Mouse (Mus musculus): Measurements from ENCODE around the gene Tec. TPM values are rescaled to one million over a fixed set of nuclear protein-coding genes. Genes with fewer than 3 reads are reported as not detected.
A peak's percentile ranks its signal among the peaks of the same experiment; 100 is the strongest.

Tec gene
- polyA plus RNA-seq, 1 experiment from 2014 or later, result 3.3 TPM

DNA sequence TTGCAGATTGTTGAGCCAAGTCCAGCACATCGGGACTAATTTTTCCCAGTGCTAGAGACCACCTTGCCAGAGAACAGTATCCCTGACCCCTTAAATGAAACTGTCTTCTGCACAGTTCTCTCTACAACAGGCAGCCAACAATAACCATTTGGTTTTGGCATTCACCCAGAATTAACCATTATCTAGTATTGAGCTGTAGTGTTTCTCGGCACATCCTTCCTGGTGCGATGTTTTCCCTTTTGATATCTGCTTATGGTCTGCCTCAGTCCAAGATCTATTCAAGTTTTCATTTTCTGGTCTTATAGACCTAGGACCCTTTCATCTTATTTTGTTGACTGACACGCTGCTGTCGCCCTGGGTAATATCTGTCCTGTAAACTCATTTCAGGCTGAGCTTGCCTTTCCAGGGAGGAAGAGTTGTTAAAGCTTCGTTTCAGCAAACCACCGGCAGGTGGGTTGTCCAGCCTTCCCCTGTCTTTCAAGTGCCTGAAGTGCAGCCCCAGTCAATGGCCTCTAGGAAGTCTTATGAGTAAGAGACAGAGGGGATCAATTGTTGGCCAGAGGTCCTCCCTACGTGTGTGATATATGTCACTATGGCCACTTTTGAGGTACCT lies 40.1 kb upstream of the Tec start:
- H3K27me3 ChIP-seq (ENCODE audit: control insufficient read depth, insufficient read depth, low read length), result no peaks in the 10 kb centered on the region
- no peaks in the 10 kb centered on the region for H3K36me3 ChIP-seq (ENCODE audit: control insufficient read depth, insufficient read depth, low read length)
- no peak overlapping the region for H3K4me3 ChIP-seq (ENCODE audit: low read depth, low read length)
- no peak overlapping the region for H3K4me2 ChIP-seq
- H3K27ac ChIP-seq (ENCODE audit: low read depth, low read length), result no peak overlapping the region
- H3K9ac ChIP-seq (ENCODE audit: low read length), result no peak overlapping the region
- ATAC-seq (ENCODE audit: low FRiP score), result no peak
- 82% methylated on average over 8 of the region's 8 CpGs for WGBS
- H3K4me1 ChIP-seq (ENCODE audit: control insufficient read depth, insufficient read depth, low read length), result no peaks in the 10 kb centered on the region
- DNase-seq (ENCODE audit: low spot score, missing footprints), result no peak
- no peaks in the 10 kb centered on the region for H3K9me3 ChIP-seq (ENCODE audit: control insufficient read depth, low read length)

DNA sequence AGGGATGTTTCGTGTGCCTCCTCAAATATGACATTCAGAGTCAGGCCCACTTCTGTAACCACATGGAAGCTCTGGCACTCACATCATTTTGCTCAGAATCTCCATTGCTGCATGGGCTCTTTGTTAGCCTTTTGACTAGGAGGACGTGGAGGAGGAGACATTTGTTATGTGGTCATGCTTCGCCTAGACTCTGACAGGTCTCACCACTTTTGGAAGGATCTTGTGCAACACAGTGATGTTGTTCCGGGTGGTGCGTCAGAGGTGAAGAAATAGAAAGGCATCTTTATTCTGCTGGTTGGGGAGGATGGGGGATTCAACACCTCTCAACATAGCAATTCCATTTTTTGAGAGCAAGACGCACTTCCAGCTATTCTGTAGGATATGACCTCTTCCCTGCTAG lies 39.1 kb upstream of the Tec start:
- Histone ChIP-seq H3K36me3 (ENCODE audit: control insufficient read depth, insufficient read depth, low read length) (no peaks in the 10 kb centered on the region), H3K4me2 (no peak overlapping the region), H3K9me3 (ENCODE audit: control insufficient read depth, low read length) (no peaks in the 10 kb centered on the region), H3K9ac (ENCODE audit: low read length) (no peak overlapping the region), H3K27ac (ENCODE audit: low read depth, low read length) (no peak overlapping the region), H3K27me3 (ENCODE audit: control insufficient read depth, insufficient read depth, low read length) (no peaks in the 10 kb centered on the region), H3K4me1 (ENCODE audit: control insufficient read depth, insufficient read depth, low read length) (0 out of 2 replicates have a peak, but pooled peaks cover 3% of the 10 kb centered on the region), H3K4me3 (ENCODE audit: low read depth, low read length) (no peak overlapping the region)
- WGBS, result 89% methylated on average over 6 of the region's 6 CpGs
- no peak for ATAC-seq (ENCODE audit: low FRiP score)
- no peak for DNase-seq (ENCODE audit: low spot score, missing footprints)

DNA sequence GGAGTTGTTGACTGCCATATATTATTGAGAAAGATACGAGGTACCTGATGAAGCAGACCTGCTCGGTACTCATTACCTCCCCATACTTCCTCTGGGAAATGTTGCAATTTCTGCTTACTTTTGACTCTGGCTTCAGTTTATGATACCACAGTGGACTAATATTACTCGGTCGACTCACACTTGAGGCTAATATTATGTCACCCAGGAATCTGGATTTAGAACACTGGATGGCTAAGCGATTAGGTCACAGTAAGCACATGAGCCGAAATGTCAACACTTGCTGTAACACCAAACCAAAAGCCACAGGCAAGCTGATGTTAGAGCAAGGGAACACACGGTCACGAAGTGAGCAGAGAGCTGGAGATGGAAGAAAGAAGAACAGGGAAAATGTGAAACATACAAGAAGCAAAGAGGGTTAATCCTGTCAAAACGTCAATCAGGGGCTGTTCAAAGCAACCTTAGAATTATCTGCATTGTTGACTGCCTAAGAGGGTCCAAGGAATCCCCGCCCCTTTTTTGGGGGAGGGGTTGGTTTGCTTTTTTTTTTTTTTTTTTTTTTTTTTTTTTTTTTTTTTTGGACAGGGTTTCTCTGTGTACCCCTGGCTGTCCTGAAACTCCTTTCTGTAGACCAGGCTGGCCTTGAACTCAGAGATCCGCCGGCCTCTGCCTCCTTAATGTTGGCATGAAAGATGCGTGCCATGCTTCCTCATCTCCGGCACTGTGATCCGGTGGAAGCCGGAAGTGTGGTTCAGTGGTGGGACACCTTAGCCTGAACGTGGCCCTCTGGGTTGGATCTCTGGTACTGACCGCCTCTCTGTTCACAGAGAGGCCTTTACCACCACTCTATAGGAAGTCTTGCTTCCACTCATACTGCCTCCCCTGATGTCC lies 36.9 kb upstream of the Tec start:
- DNase-seq (ENCODE audit: low spot score, missing footprints) (no peak), ATAC-seq (ENCODE audit: low FRiP score) (peak; percentile 19; the same call in 1 of the 2 replicates)
- Histone ChIP-seq H3K36me3 (ENCODE audit: control insufficient read depth, insufficient read depth, low read length) (no peaks in the 10 kb centered on the region), H3K4me1 (ENCODE audit: control insufficient read depth, insufficient read depth, low read length) (0 out of 2 replicates have a peak, but pooled peaks cover 3% of the 10 kb centered on the region), H3K9me3 (ENCODE audit: control insufficient read depth, low read length) (no peaks in the 10 kb centered on the region), H3K27ac (ENCODE audit: low read depth, low read length) (no peak overlapping the region), H3K27me3 (ENCODE audit: control insufficient read depth, insufficient read depth, low read length) (no peaks in the 10 kb centered on the region), H3K4me2 (no peak overlapping the region), H3K9ac (ENCODE audit: low read length) (no peak overlapping the region), H3K4me3 (ENCODE audit: low read depth, low read length) (no peak overlapping the region)
- 75% methylated on average over 18 of the region's 18 CpGs for WGBS

DNA sequence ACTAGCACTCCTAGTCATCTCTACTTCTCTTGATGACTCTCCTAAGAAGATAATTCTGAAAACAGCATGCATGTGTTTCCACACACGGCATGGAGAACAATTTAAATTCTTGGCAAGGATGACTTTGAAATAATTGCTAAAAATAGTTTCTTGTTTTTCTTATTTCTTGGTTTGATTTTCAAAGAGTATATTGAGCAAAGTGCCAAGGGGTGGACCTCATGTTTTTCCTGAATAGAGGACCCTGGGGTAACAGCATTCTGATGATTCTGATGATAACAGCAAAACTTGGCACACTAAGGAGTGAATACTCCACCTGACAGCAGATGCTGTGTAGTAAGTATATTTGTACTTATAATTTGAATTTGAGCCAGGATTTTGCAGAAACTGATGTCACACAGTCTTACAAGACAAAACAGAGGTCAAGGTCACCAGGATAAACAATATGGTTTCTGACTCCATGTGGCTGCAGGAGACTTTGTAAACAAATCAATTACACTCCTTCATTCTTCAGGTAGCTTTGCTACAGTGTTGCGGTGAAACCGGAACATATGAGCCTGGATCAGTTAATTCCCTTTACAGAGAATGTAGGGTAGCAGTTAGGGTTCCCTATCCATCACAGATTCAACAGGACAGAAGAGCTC lies 34.7 kb upstream of the Tec start:
- Histone ChIP-seq H3K27ac (ENCODE audit: low read depth, low read length) (no peak overlapping the region), H3K4me3 (ENCODE audit: low read depth, low read length) (no peak overlapping the region), H3K4me1 (ENCODE audit: control insufficient read depth, insufficient read depth, low read length) (0 out of 2 replicates have a peak, but pooled peaks cover 3% of the 10 kb centered on the region), H3K9ac (ENCODE audit: low read length) (no peak overlapping the region), H3K27me3 (ENCODE audit: control insufficient read depth, insufficient read depth, low read length) (no peaks in the 10 kb centered on the region), H3K9me3 (ENCODE audit: control insufficient read depth, low read length) (no peaks in the 10 kb centered on the region), H3K4me2 (no peak overlapping the region), H3K36me3 (ENCODE audit: control insufficient read depth, insufficient read depth, low read length) (no peaks in the 10 kb centered on the region)
- 96% methylated on average over 3 of the region's 3 CpGs for WGBS
- no peak for ATAC-seq (ENCODE audit: low FRiP score)
- DNase-seq (ENCODE audit: low spot score, missing footprints), result no peak

DNA sequence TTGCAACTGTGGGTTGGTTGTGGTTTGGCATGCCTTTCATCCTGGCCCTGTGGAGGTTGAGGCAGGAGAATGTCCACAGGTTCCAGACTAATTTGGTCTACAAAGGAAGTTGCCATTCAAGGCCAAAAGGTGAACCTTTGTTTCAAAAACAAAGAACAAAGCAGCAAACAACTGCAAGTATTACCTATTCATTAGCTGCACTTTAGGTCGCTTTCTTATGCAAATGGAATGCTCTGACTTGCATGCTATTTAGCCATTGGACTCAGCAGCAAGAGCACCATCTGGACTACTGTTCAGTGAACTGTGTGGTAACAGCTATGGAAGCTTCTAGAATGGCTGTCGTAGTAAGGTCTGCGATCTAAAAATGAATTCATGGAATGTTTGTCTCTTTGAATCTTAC lies 34.0 kb upstream of the Tec start:
- 61% methylated on average over 3 of the region's 3 CpGs for WGBS
- H3K9ac ChIP-seq (ENCODE audit: low read length), result no peak overlapping the region
- 0 out of 2 replicates have a peak, but pooled peaks cover 3% of the 10 kb centered on the region for H3K4me1 ChIP-seq (ENCODE audit: control insufficient read depth, insufficient read depth, low read length)
- no peak overlapping the region for H3K4me2 ChIP-seq
- no peak for DNase-seq (ENCODE audit: low spot score, missing footprints)
- no peaks in the 10 kb centered on the region for H3K27me3 ChIP-seq (ENCODE audit: control insufficient read depth, insufficient read depth, low read length)
- no peak overlapping the region for H3K4me3 ChIP-seq (ENCODE audit: low read depth, low read length)
- no peak for ATAC-seq (ENCODE audit: low FRiP score)
- no peaks in the 10 kb centered on the region for H3K36me3 ChIP-seq (ENCODE audit: control insufficient read depth, insufficient read depth, low read length)
- no peak overlapping the region for H3K27ac ChIP-seq (ENCODE audit: low read depth, low read length)
- no peaks in the 10 kb centered on the region for H3K9me3 ChIP-seq (ENCODE audit: control insufficient read depth, low read length)

DNA sequence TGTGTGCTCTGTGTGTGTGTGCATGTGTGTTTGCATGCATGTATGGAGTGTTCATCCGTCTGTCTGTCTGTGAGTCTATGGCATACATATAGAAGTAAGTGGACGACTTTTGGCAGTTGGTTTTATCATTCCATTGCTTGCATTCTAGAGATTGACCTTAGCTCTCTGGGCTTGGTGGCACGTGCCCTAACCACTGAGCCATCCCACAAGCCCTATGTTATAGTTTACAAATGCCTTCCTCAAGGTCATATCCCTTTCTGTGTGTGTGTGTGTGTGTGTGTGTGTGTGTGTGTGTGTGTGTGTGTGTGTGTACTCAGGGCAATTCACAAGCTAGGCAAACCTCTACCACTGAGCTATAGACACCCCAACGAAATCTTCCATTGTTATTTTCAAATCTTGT lies 33.6 kb upstream of the Tec start:
- no peaks in the 10 kb centered on the region for H3K36me3 ChIP-seq (ENCODE audit: control insufficient read depth, insufficient read depth, low read length)
- H3K4me2 ChIP-seq, result no peak overlapping the region
- no peak overlapping the region for H3K27ac ChIP-seq (ENCODE audit: low read depth, low read length)
- no peak for ATAC-seq (ENCODE audit: low FRiP score)
- H3K9me3 ChIP-seq (ENCODE audit: control insufficient read depth, low read length), result no peaks in the 10 kb centered on the region
- no peak overlapping the region for H3K9ac ChIP-seq (ENCODE audit: low read length)
- WGBS, result 81% methylated on average over 4 of the region's 4 CpGs
- 0 out of 2 replicates have a peak, but pooled peaks cover 3% of the 10 kb centered on the region for H3K4me1 ChIP-seq (ENCODE audit: control insufficient read depth, insufficient read depth, low read length)
- DNase-seq (ENCODE audit: low spot score, missing footprints), result no peak
- no peaks in the 10 kb centered on the region for H3K27me3 ChIP-seq (ENCODE audit: control insufficient read depth, insufficient read depth, low read length)
- no peak overlapping the region for H3K4me3 ChIP-seq (ENCODE audit: low read depth, low read length)

DNA sequence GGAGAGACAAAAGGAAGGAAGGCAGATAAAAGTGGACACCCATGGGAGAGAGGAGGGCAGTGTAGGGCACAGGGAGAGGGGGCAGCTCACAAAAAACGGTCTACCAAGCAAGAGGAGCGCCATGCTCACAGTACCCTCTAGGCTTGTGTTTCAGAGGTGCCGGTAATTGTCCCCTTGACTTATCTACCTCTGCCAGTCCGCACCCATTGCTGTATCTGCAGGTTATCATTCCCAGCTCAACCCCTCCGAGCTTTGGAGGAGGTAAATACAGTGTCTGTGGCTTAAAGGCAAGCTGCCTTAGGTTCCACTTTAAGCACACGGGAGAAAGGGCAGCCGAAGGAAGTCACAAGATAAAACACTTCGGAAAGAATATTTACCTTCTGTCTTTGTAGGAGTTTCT lies 31.0 kb upstream of the Tec start:
- H3K9ac ChIP-seq (ENCODE audit: low read length), result no peak overlapping the region
- H3K27me3 ChIP-seq (ENCODE audit: control insufficient read depth, insufficient read depth, low read length), result no peaks in the 10 kb centered on the region
- WGBS, result 89% methylated on average over 8 of the region's 8 CpGs
- no peak overlapping the region for H3K4me3 ChIP-seq (ENCODE audit: low read depth, low read length)
- no peak overlapping the region for H3K27ac ChIP-seq (ENCODE audit: low read depth, low read length)
- no peak for DNase-seq (ENCODE audit: low spot score, missing footprints)
- no peaks in the 10 kb centered on the region for H3K36me3 ChIP-seq (ENCODE audit: control insufficient read depth, insufficient read depth, low read length)
- no peak overlapping the region for H3K4me2 ChIP-seq
- ATAC-seq (ENCODE audit: low FRiP score), result no peak
- no peaks in the 10 kb centered on the region for H3K9me3 ChIP-seq (ENCODE audit: control insufficient read depth, low read length)
- H3K4me1 ChIP-seq (ENCODE audit: control insufficient read depth, insufficient read depth, low read length), result 0 out of 2 replicates have a peak, but pooled peaks cover 3% of the 10 kb centered on the region

DNA sequence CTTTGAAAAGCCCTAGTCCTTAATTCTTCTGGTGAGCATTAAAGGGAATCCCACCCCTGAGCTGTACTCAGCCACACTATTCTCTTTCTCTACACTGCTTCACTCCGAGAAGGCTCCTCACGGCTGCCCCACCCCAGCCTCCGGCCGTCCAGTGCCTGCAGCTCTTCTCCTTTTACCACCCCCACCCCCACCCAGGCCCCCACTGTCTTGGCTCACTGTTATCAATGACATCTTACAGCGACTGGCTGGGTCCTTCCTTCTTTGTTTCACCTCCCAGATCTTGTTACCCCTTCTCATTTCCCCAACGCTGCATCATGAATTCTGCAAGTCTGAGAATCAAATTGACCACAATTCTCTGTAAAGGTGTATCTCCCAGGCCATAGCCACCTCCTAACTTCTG lies 29.7 kb upstream of the Tec start:
- no peak overlapping the region for H3K27ac ChIP-seq (ENCODE audit: low read depth, low read length)
- H3K4me1 ChIP-seq (ENCODE audit: control insufficient read depth, insufficient read depth, low read length), result 0 out of 2 replicates have a peak, but pooled peaks cover 3% of the 10 kb centered on the region
- no peak for ATAC-seq (ENCODE audit: low FRiP score)
- H3K9me3 ChIP-seq (ENCODE audit: control insufficient read depth, low read length), result no peaks in the 10 kb centered on the region
- no peak for DNase-seq (ENCODE audit: low spot score, missing footprints)
- 52% methylated on average over 6 of the region's 6 CpGs for WGBS
- no peak overlapping the region for H3K9ac ChIP-seq (ENCODE audit: low read length)
- H3K4me3 ChIP-seq (ENCODE audit: low read depth, low read length), result no peak overlapping the region
- H3K27me3 ChIP-seq (ENCODE audit: control insufficient read depth, insufficient read depth, low read length), result no peaks in the 10 kb centered on the region
- no peak overlapping the region for H3K4me2 ChIP-seq
- no peaks in the 10 kb centered on the region for H3K36me3 ChIP-seq (ENCODE audit: control insufficient read depth, insufficient read depth, low read length)
